10 mouse cellular contexts compared by ENCODE assay signal in genomic region chr13:116941280-116942015, GRCm38 (mm10).
DNase-seq lines count a peak whose midpoint lies in the region; ATAC-seq and TF ChIP-seq lines count a peak whose summit lies in the region.
"Had no signal": no experiment of that assay in that cellular context is flagged by ENCODE, and none has a peak within 500 bp of the region (broad histone marks: within the 10 kb centered on the region; RNA-seq: fewer than 3 reads in every experiment).

No protein-coding gene starts in this region.

- WGBS in forebrain, embryonic 14.5 days = 60% methylated on average over 13 of the region's 13 CpGs
- WGBS in midbrain, embryonic 14.5 days = 53% methylated on average over 13 of the region's 13 CpGs

- H3K4me3 ChIP-seq in forebrain, embryonic 14.5 days (ENCODE audit: low read depth, low read length) = no peak overlapping the region
- no peak overlapping the region for H3K4me3 ChIP-seq in midbrain, embryonic 14.5 days (replicated peaks; ENCODE audit: low read depth, low read length)

- H3K27me3 ChIP-seq in Patski = no peaks in the 10 kb centered on the region
- no peaks in the 10 kb centered on the region for H3K27me3 ChIP-seq in forebrain, embryonic 14.5 days (replicated peaks; ENCODE audit: control insufficient read depth, insufficient read depth, low read length)
- H3K27me3 ChIP-seq in midbrain, embryonic 14.5 days (ENCODE audit: control insufficient read depth, insufficient read depth, low read length) = no peaks in the 10 kb centered on the region

- CTCF ChIA-PET in Patski (lab: Charles Lee) = interaction anchor here (0.7 to 2.8 kb wide), 4 partner anchors 9 to 82 kb away, joined by 3 to 13 read pairs (median 8); no protein-coding TSS in a partner anchor

- H3K9ac ChIP-seq in forebrain, embryonic 14.5 days (ENCODE audit: low read length) = no peak overlapping the region
- no peak overlapping the region for H3K9ac ChIP-seq in midbrain, embryonic 14.5 days (replicated peaks; ENCODE audit: low read length)

- no peak overlapping the region for H3K4me2 ChIP-seq in forebrain, embryonic 14.5 days (ENCODE audit: low read length)
- H3K4me2 ChIP-seq in midbrain, embryonic 14.5 days (ENCODE audit: low read length) = no peak overlapping the region

- in situ Hi-C loops in Patski (cut with MboI; ENCODE audit: low pct_unique_long_range_greater_than_20kb) = loop anchor here (25.0 kb wide), 1 partner anchor 196 kb away; no protein-coding TSS in a partner anchor

- H3K9me3 ChIP-seq in forebrain, embryonic 14.5 days (replicated peaks; ENCODE audit: control insufficient read depth, low read length) = no peaks in the 10 kb centered on the region
- no peaks in the 10 kb centered on the region for H3K9me3 ChIP-seq in midbrain, embryonic 14.5 days (ENCODE audit: control insufficient read depth, low read length)

- no peak for TF ChIP-seq CTCF in Patski (IDR thresholded peaks at IDR 0.05)

- peak; percentile 47 for DNase-seq in kidney, adult 9 months
- DNase-seq in kidney, adult 18-20 months = no peak
- DNase-seq in Patski (ENCODE audit: low read depth, low spot score) = peak; percentile 78
- peak; percentile 44 for DNase-seq in forebrain, embryonic 14.5 days (ENCODE audit: low spot score)
- peak; percentile 18 for DNase-seq in midbrain, embryonic 14.5 days
- no peak for DNase-seq in spleen, postnatal 10 days (ENCODE audit: low spot score in 2 of 2)
- no peak for DNase-seq in spleen, postnatal 4 days (ENCODE audit: low spot score in 2 of 2)
- DNase-seq: embryo, embryonic 11 days; heart, postnatal 4 days had no signal

- no peak overlapping the region for H3K27ac ChIP-seq in forebrain, embryonic 14.5 days (ENCODE audit: low read depth, low read length)
- no peak overlapping the region for H3K27ac ChIP-seq in midbrain, embryonic 14.5 days (replicated peaks; ENCODE audit: low read depth, low read length)
- H3K27ac ChIP-seq: macrophage had no signal

- H3K36me3 ChIP-seq in forebrain, embryonic 14.5 days (ENCODE audit: control insufficient read depth, insufficient read depth, low read length) = no peaks in the 10 kb centered on the region
- no peaks in the 10 kb centered on the region for H3K36me3 ChIP-seq in midbrain, embryonic 14.5 days (ENCODE audit: control insufficient read depth, insufficient read depth, low read length)

- H3K4me1 ChIP-seq in forebrain, embryonic 14.5 days (ENCODE audit: control insufficient read depth, insufficient read depth, low read length) = peaks cover 6% of the 10 kb centered on the region
- H3K4me1 ChIP-seq in midbrain, embryonic 14.5 days (ENCODE audit: control insufficient read depth, insufficient read depth, low read length) = peaks cover 18% of the 10 kb centered on the region

- peak; percentile 87 for ATAC-seq in Patski
- peak; percentile 54; the same call in 1 of the 2 replicates for ATAC-seq in forebrain, embryonic 14.5 days
- ATAC-seq in midbrain, embryonic 14.5 days (ENCODE audit: low FRiP score, low TSS enrichment) = peak; percentile 16; the same call in 1 of the 2 replicates

- POLR2A ChIA-PET in Patski (lab: Charles Lee) = interaction anchor here (0.6 to 2.9 kb wide), 3 partner anchors 72 to 194 kb away, joined by 4 to 22 read pairs (median 4); partner anchors contain the start of gene Parp8

Comparison
In these comparisons a context has a peak if more than half of its experiments do, and no peak if none do; other contexts are left out.
1. DNase-seq: peak in kidney, adult 9 months (single experiment), Patski (single experiment), forebrain, embryonic 14.5 days (single experiment) and midbrain, embryonic 14.5 days (single experiment); none in kidney, adult 18-20 months (single experiment), spleen, postnatal 10 days (0 of 2) and spleen, postnatal 4 days (0 of 2).
2. ATAC-seq: peak in every context shown above with its lines; median percentile 87 in Patski; 54 in forebrain, embryonic 14.5 days; 16 in midbrain, embryonic 14.5 days.